Mouse (Mus musculus): Measurements from ENCODE around the gene Jph2. TPM values are rescaled to one million over a fixed set of nuclear protein-coding genes. Genes with fewer than 3 reads are reported as not detected.

Gene Jph2
- total and polyA plus RNA-seq, 3 experiments: 0.04 to 0.19 TPM; not detected in 1

DNA sequence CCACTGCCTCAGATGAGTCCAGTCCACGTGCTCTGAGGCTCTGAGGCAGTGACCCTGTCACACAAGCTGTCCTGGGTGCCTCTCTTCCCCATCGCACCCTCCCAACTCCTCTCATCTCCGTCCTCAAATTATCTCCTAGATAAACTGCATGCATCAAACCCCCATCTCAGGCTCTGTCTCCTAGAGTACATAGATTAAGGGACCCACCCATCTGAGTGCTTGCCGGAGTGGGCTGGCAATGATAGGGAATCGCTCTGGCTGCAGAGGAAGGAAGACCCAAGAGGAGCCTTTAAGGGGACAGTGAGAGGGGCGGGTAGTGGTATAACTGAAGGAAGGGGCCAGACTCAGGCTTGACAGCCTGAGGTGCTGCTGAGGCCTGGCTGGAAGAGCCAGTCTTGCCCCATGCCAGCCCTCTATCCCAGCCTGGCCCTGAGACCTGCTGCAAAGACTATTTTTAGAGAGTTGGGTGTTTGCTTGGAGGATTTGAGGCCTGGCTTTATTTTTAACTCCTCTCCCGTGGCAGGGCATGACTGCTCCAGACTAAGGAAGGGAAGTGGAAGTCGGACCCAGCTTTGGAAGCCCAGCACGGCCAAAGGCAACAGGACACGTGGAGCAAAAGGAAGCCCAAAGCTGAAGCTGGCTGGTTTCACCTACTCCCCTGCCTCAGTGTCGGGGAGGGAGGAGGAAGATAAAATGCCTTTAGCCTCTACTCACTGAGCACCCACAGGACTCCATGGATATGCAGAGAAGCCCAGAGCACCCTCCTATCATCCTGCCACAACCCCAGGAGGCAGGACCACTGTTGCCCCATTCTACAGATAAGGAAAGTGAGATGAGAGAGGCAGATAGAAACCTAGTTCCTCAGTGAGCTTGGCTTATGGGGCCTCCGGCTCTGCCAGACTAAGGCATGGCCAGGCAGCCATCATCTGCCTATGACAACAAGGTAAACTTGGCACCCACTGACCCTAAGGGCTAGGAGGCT is 34.6 kb downstream of the Jph2 start:
- Histone ChIP-seq H3K36me3 (ENCODE audit: control insufficient read depth in 1 of 2, insufficient read depth in 2 of 2, low read length in 2 of 2) (peaks cover 0 to 16% of the 10 kb centered on the region in 2 experiments; a peak in 2 of 4 replicates), H3K4me3 (ENCODE audit: control insufficient read depth in 1 of 2, insufficient read depth in 1 of 2, low read depth in 2 of 2, low read length in 2 of 2) (no peak overlapping the region), H3K9me3 (replicated peaks; ENCODE audit: insufficient read depth, low read length) (no peaks in the 10 kb centered on the region), H3K4me1 (ENCODE audit: control insufficient read depth in 1 of 2, insufficient read depth in 2 of 2, low read length in 2 of 2) (peaks cover 6 to 32% of the 10 kb centered on the region in 2 experiments), H3K9ac (ENCODE audit: control insufficient read depth, low read depth, low read length, poor library complexity, severe bottlenecking) (no peak overlapping the region), H3K27me3 (ENCODE audit: control insufficient read depth in 1 of 2, insufficient read depth in 2 of 2, low read length in 2 of 2) (no peaks in the 10 kb centered on the region), H3K79me2 (ENCODE audit: control insufficient read depth, insufficient read depth, low read length, poor library complexity) (no peaks in the 10 kb centered on the region), H3K27ac (ENCODE audit: control insufficient read depth, low read depth, low read length) (no peak overlapping the region)
- peak; percentile 27 for DNase-seq (ENCODE audit: low read depth, low spot score)
- TF ChIP-seq ELF1 (IDR thresholded peaks at IDR 0.05; ENCODE audit: low read depth, low read length) (no peak), GATA1 (IDR thresholded peaks at IDR 0.05; ENCODE audit: low read depth, low read length) (peak; percentile 56), EP300 (IDR thresholded peaks at IDR 0.05; ENCODE audit: low read depth in 1 of 2, low read length in 2 of 2) (peak in 1 of 2 experiments; percentile 46; a peak in 1 of 4 replicates)

GRCm38 (mm10) chr2:163360858-163361623 is 36.8 kb downstream of the Jph2 start:
- no peak overlapping the region for H3K27ac ChIP-seq (ENCODE audit: control insufficient read depth, low read depth, low read length)
- no peaks in the 10 kb centered on the region for H3K9me3 ChIP-seq (replicated peaks; ENCODE audit: insufficient read depth, low read length)
- H3K36me3 ChIP-seq (ENCODE audit: control insufficient read depth in 1 of 2, insufficient read depth in 2 of 2, low read length in 2 of 2): peaks cover 0 to 23% of the 10 kb centered on the region in 2 experiments; a peak in 2 of 4 replicates
- H3K79me2 ChIP-seq (ENCODE audit: control insufficient read depth, insufficient read depth, low read length, poor library complexity): peaks cover 3% of the 10 kb centered on the region; the same call in 1 of the 2 replicates
- no peak for DNase-seq (ENCODE audit: low read depth, low spot score)
- H3K4me3 ChIP-seq (ENCODE audit: control insufficient read depth in 1 of 2, insufficient read depth in 1 of 2, low read depth in 2 of 2, low read length in 2 of 2): no peak overlapping the region
- peaks cover 14 to 40% of the 10 kb centered on the region in 2 experiments for H3K4me1 ChIP-seq (ENCODE audit: control insufficient read depth in 1 of 2, insufficient read depth in 2 of 2, low read length in 2 of 2)
- TF ChIP-seq JUND (IDR thresholded peaks at IDR 0.05; ENCODE audit: low read depth, low read length) (no peak), KAT2A (conservative IDR thresholded peaks at IDR 0.05; ENCODE audit: low read depth, low read length) (no peak), ZKSCAN1 (IDR thresholded peaks at IDR 0.05; ENCODE audit: low read depth, low read length) (no peak), CHD1 (IDR thresholded peaks at IDR 0.05; ENCODE audit: low read depth, low read length) (no peak), ZNF384 (IDR thresholded peaks at IDR 0.05; ENCODE audit: low read depth, low read length) (no peak), UBTF (IDR thresholded peaks at IDR 0.05; ENCODE audit: borderline replicate concordance, insufficient read depth, low read depth, low read length) (no peak), USF1 (IDR thresholded peaks at IDR 0.05; ENCODE audit: low read depth, low read length) (no peak), MYC (IDR thresholded peaks at IDR 0.05; ENCODE audit: low read depth, low read length) (no peak), MXI1 (IDR thresholded peaks at IDR 0.05; ENCODE audit: low read depth, low read length) (no peak), TBP (IDR thresholded peaks at IDR 0.05; ENCODE audit: low read depth, low read length) (no peak), EP300 (IDR thresholded peaks at IDR 0.05; ENCODE audit: low read depth in 1 of 2, low read length in 2 of 2) (no peak), SIN3A (IDR thresholded peaks at IDR 0.05; ENCODE audit: low read length) (no peak), ZC3H11A (IDR thresholded peaks at IDR 0.05; ENCODE audit: low read depth, low read length) (no peak), ELF1 (IDR thresholded peaks at IDR 0.05; ENCODE audit: low read depth, low read length) (no peak), GATA1 (IDR thresholded peaks at IDR 0.05; ENCODE audit: low read depth, low read length) (no peak), GABPA (IDR thresholded peaks at IDR 0.05; ENCODE audit: low read depth, low read length) (no peak), RAD21 (IDR thresholded peaks at IDR 0.05; ENCODE audit: low read depth, low read length) (no peak), CHD2 (IDR thresholded peaks at IDR 0.05; ENCODE audit: low read length) (no peak), USF2 (IDR thresholded peaks at IDR 0.05; ENCODE audit: borderline replicate concordance in 1 of 2, insufficient read depth in 1 of 2, low read depth in 1 of 2, low read length in 2 of 2) (no peak), NRF1 (IDR thresholded peaks at IDR 0.05; ENCODE audit: insufficient read depth, low read depth, low read length, poor library complexity, severe bottlenecking) (no peak)
- H3K27me3 ChIP-seq (ENCODE audit: control insufficient read depth in 1 of 2, insufficient read depth in 2 of 2, low read length in 2 of 2): no peaks in the 10 kb centered on the region
- H3K9ac ChIP-seq (ENCODE audit: control insufficient read depth, low read depth, low read length, poor library complexity, severe bottlenecking): no peak overlapping the region
